Mouse (Mus musculus) midbrain, embryonic 11.5 days (tissue): ENCODE measurements at regions not wholly inside any gene's neighbourhood (a gene's known extent, or its start where the extent isn't known, plus 50 kb on each side); places are given as distances from the start of the nearest gene placed in this dataset.

Experiments
- ATAC-seq: fragments of 200-750 bp; cut with Nextera tagmentation; 2 replicates; pipeline ENCODE4 v1.8.0; 2017; ENCODE audit warnings: moderate TSS enrichment, moderate library complexity; ENCODE audit not compliant: low FRiP score
- DNase-seq: peaks from one replicate; pipeline ENCODE4 v3.0.0; 2015; ENCODE audit warnings: low spot score; ENCODE audit errors: missing footprints
- H3K27ac ChIP-seq: fragments of 300-500 bp; sonication (generic); 2 replicates; pipeline ENCODE4 v1.5.1; 2014; ENCODE audit warnings: low read depth, low read length
- H3K27me3 ChIP-seq: fragments of 300-500 bp; sonication (generic); 2 replicates; pipeline ENCODE4 v1.6.1; 2014; ENCODE audit warnings: mild to moderate bottlenecking, low read length, moderate library complexity, mixed read lengths; ENCODE audit not compliant: control insufficient read depth, insufficient read depth
- H3K36me3 ChIP-seq: fragments of 300-500 bp; sonication (generic); 2 replicates; pipeline ENCODE4 v1.6.1; 2014; ENCODE audit warnings: mild to moderate bottlenecking, low read length, moderate library complexity, mixed read lengths; ENCODE audit not compliant: control insufficient read depth, insufficient read depth
- H3K4me1 ChIP-seq: fragments of 300-500 bp; sonication (generic); 2 replicates; pipeline ENCODE4 v1.6.1; 2014; ENCODE audit warnings: low read length; ENCODE audit not compliant: control insufficient read depth, insufficient read depth
- H3K4me2 ChIP-seq: fragments of 300-500 bp; sonication (generic); 2 replicates; pipeline ENCODE4 v1.6.1; 2014; ENCODE audit warnings: mild to moderate bottlenecking, moderate library complexity
- H3K4me3 ChIP-seq: fragments of 300-500 bp; sonication (generic); 2 replicates; pipeline ENCODE4 v1.5.1; 2014; ENCODE audit warnings: low read depth, low read length
- H3K9ac ChIP-seq: fragments of 300-500 bp; sonication (generic); 2 replicates; pipeline ENCODE4 v1.6.1; 2014; ENCODE audit warnings: low read length
- H3K9me3 ChIP-seq: fragments of 300-500 bp; sonication (generic); 2 replicates; pipeline ENCODE4 v1.6.1; 2016; ENCODE audit warnings: low read length; ENCODE audit not compliant: control insufficient read depth
- WGBS: fragments of 180-500 bp; shearing (Covaris S2); extraction: QIAGEN DNeasy Blood & Tissue Kit; methylation state at CpG from one replicate; pipeline ENCODE4 v1.1.7; 2014; 5-methylcytosine and 5-hydroxymethylcytosine counted together

GRCm38 (mm10) chr3:142948771-142949170 is 67.0 kb upstream of the Pkn2 start:
- Histone ChIP-seq H3K27me3 (no peaks in the 10 kb centered on the region), H3K27ac (no peak overlapping the region), H3K36me3 (no peaks in the 10 kb centered on the region), H3K9ac (no peak overlapping the region), H3K4me3 (no peak overlapping the region), H3K9me3 (no peaks in the 10 kb centered on the region), H3K4me2 (no peak overlapping the region), H3K4me1 (no peaks in the 10 kb centered on the region)
- peak; percentile 55; the same call in 1 of the 2 replicates for ATAC-seq
- DNase-seq = peak; percentile 98
- WGBS = 33% methylated on average over 7 of the region's 7 CpGs

DNA sequence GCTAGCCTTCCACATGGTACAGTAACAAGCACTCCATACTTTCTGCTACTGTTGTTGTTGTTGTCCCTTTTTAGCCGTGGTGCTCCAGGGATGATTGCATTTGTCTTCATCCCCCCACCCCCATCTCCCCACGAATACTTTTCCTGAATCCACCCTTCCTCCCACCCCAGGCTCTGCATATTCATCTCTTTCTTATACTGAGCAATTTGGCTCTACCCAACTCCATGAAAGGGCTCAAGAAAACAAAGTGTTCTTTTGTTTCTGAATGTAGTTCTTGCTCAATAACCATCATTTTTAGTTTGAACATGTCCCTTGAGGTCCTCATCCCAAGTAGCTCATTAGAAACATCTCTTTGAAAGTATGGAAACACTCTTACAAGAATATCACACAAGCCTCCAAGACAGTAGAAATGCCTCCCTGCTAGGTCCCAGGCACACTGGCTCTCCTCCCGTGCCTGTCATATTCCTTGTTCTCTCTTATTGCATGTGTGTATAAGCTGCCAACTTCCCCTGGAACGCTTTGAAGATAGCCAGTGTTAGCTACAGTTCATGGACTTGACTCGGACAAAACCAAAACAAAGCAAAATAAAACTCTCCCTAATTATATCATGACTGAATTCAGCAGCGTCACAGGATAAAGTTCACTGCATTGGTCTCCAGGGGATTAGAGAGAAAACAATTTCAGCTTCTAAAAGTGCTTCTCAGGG is 59.7 kb upstream of the Pkn2 start:
- H3K27me3 ChIP-seq = no peaks in the 10 kb centered on the region
- H3K27ac ChIP-seq = no peak overlapping the region
- H3K4me2 ChIP-seq = no peak overlapping the region
- H3K4me3 ChIP-seq = no peak overlapping the region
- DNase-seq = no peak
- H3K9me3 ChIP-seq = no peaks in the 10 kb centered on the region
- 47% methylated on average over 6 of the region's 6 CpGs for WGBS
- no peaks in the 10 kb centered on the region for H3K36me3 ChIP-seq
- no peak overlapping the region for H3K9ac ChIP-seq
- no peaks in the 10 kb centered on the region; the same call in 1 of the 2 replicates for H3K4me1 ChIP-seq
- ATAC-seq = no peak

GRCm38 (mm10) chr3:142940874-142941273 is 59.1 kb upstream of the Pkn2 start:
- Histone ChIP-seq H3K27ac (no peak overlapping the region), H3K27me3 (no peaks in the 10 kb centered on the region), H3K9ac (no peak overlapping the region), H3K4me2 (no peak overlapping the region), H3K36me3 (no peaks in the 10 kb centered on the region), H3K4me3 (no peak overlapping the region), H3K4me1 (no peaks in the 10 kb centered on the region; the same call in 1 of the 2 replicates), H3K9me3 (no peaks in the 10 kb centered on the region)
- ATAC-seq = no peak
- no peak for DNase-seq
- 85% methylated on average over 5 of the region's 5 CpGs for WGBS

DNA sequence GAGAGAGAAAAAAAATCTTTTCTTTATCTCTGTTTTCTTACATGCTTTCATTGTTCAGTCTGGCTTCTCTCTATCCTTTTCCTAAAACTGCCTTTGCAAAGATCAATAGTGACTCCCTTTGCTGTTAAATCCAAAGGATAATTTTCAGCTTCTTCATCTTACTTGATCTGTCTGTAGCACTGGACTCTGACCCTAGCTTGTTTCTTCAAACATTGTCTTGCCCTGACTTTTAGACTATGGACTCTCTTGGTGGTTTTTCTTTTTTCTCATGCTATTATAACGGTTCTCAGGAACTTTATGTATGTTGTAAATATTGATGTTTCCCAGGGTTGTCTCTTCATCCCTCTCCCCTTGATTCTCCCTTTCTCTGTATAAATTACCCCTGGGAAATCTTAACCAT is 58.0 kb upstream of the Pkn2 start:
- no peak overlapping the region for H3K4me3 ChIP-seq
- DNase-seq = no peak
- no peak for ATAC-seq
- H3K27ac ChIP-seq = no peak overlapping the region
- H3K9me3 ChIP-seq = no peaks in the 10 kb centered on the region
- no peak overlapping the region for H3K9ac ChIP-seq
- no peak overlapping the region for H3K4me2 ChIP-seq
- 78% methylated on average over 1 of the region's 1 CpGs for WGBS
- no peaks in the 10 kb centered on the region; the same call in 1 of the 2 replicates for H3K4me1 ChIP-seq
- H3K36me3 ChIP-seq = no peaks in the 10 kb centered on the region
- H3K27me3 ChIP-seq = no peaks in the 10 kb centered on the region

DNA sequence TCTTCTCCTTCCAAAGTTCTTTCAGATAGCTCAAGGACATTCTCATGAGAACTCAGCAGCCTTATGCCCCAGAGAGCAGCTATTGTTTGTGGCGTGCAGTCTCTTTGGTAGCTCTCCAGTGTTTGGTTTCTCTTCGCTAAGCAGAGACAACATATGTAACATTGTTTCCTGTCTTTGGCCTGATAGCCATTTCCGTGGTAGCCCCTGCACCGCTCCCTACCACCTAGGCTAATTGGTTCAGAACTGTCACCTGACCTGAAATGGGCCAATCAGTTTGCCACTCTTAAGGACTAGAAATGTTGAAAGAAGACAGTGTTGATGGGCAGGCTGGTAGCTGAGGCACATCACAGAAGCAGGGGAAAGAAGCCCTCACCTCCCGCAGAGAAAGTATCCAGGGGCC is 54.1 kb upstream of the Pkn2 start:
- no peak overlapping the region for H3K4me3 ChIP-seq
- no peak overlapping the region for H3K9ac ChIP-seq
- WGBS = 66% methylated on average over 5 of the region's 5 CpGs
- no peaks in the 10 kb centered on the region for H3K27me3 ChIP-seq
- H3K4me2 ChIP-seq = no peak overlapping the region
- no peaks in the 10 kb centered on the region for H3K9me3 ChIP-seq
- H3K36me3 ChIP-seq = no peaks in the 10 kb centered on the region
- peak; percentile 81 for DNase-seq
- ATAC-seq = 0 out of 2 replicates have a peak, but pooled peaks have one; percentile 11
- H3K4me1 ChIP-seq = peaks cover 2% of the 10 kb centered on the region; the same call in 1 of the 2 replicates
- no peak overlapping the region for H3K27ac ChIP-seq

GRCm38 (mm10) chr3:142934326-142934725 is 52.5 kb upstream of the Pkn2 start:
- H3K36me3 ChIP-seq = no peaks in the 10 kb centered on the region
- H3K9ac ChIP-seq = no peak overlapping the region
- H3K27ac ChIP-seq = no peak overlapping the region
- H3K4me2 ChIP-seq = no peak overlapping the region
- 89% methylated on average over 5 of the region's 5 CpGs for WGBS
- H3K9me3 ChIP-seq = no peaks in the 10 kb centered on the region
- H3K4me1 ChIP-seq = peaks cover 2% of the 10 kb centered on the region; the same call in 1 of the 2 replicates
- no peak overlapping the region for H3K4me3 ChIP-seq
- DNase-seq = peak; percentile 14
- no peak for ATAC-seq
- no peaks in the 10 kb centered on the region for H3K27me3 ChIP-seq

DNA sequence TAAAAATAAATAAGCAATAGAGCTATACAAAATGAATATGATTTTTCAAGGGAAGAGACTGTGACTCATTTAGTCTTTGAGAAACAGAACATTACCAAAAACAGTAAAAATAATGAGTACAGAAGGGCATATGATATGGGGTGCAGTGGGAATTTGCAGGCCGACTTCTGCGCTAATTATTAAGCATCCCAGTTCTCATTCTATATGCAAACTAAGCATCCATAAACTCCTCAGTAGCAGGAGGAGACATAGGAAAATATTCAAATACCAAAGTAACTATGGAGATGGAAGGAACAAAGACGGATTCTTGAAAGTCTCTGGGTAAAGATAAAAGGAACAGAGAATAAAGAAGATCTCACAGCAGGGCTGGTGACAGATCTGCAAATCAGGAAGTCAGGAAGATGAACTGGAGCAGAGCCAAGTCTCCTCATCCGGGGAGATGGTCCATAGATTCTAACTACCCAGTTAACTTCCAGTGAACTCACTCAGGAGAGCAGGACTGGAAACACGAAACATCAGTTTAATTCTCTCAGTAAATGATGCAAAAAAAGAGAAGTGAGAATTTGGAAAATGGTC is 52.0 kb upstream of the Pkn2 start:
- H3K27me3 ChIP-seq = no peaks in the 10 kb centered on the region
- DNase-seq (peak; percentile 80), ATAC-seq (no peak)

More for the DNA sequence above, 52.0 kb upstream of the Pkn2 start:
- Histone ChIP-seq H3K4me3 (no peak overlapping the region), H3K9ac (no peak overlapping the region), H3K9me3 (no peaks in the 10 kb centered on the region), H3K27ac (no peak overlapping the region), H3K36me3 (no peaks in the 10 kb centered on the region), H3K4me2 (no peak overlapping the region), H3K4me1 (peaks cover 2% of the 10 kb centered on the region; the same call in 1 of the 2 replicates)
- 62% methylated on average over 5 of the region's 5 CpGs for WGBS
